Mouse (Mus musculus) liver (tissue): ENCODE data around the gene Nup35.

Experiments used
- DNase-seq: peaks from one replicate; pipeline ENCODE4 v3.0.0-alpha.2; 2020; ENCODE audit warnings: mixed read lengths

Gene Nup35

DNA sequence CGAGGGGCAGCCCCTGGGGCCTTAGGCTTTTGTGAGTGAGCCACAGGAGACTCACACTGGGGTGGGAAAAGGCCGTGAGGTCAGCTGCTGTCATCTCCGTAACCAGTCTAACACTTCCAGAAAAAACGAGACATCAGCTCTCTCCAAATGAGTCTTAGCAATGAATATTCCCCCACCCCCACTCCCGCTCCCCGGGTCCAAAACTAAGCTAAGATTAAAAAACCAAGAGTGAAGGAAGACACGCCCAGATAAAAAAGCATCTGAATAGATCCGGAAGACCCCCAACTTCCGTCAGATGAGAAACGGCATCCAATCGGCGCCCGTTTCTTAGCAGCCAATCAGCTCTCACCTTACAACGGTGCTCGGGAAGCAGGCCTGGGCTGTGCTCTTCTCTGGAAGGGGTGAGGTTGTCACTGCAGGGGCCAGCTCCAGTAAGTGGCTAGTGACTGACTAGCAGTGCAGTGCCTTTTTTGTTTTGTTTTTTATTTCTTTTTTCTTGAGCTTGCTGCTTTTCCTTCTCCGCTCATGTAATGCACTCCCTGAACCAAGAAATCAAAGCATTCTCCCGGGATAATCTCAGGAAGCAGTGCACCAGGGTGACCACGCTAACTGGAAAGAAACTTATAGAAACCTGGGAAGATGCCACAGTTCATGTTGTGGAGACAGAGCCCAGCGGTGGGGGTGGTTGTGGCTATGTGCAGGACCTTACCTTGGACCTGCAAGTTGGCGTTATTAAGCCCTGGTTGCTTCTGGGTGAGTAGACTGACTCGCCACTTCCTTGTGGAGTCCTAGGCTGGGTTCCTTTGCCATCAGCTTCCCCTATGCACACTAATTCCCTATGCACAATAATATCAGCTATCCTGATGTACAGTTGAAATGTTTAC lies at the start of gene Nup35, which contains the start of gene Dusp19:
Gene Nup35 (plus strand): TSS at position 383 of the 884 bp plus-strand sequence.
Gene Dusp19 (plus strand): TSS at position 192 of the 884 bp plus-strand sequence.
- peak; percentile 90 for DNase-seq

DNA sequence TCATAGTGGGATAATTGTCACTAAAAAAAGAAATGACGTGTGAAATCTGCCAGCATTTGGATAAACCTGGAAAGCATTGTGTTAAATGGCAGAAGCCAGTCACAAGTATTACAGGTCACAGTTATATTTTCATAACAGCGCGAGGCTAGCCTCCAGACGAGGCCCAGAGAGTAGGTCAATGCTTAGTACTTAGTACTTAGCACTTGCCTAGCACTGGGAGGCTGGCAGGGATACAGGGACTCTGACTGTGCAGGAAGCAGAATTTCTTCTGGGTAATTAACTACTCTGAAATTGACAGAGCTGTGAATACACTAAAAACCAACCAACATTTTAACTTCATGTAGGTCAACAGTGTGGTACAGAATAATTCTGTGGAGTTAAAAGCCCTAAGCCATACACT lies 49.6 kb upstream of the Nup35 start:
- DNase-seq = no peak

DNA sequence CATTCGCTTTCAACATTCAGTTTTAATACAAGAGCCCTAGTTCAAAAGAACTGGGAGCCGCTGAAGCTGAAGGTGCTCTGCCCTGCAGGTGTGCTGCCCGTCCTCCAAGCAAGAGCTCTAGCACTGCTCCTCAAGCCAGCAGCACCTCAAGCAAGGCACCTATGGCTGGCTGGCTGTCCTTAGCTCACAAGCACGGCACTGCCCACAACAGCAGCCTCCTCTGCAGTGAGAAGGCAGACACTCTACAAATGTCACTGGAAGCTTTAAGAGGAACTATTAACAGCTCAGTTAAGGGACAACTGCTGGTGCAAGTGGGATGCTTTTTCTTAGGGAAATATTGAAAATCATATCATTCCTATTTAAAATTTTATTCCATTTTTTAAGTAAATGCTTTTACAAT lies 46.4 kb upstream of the Nup35 start:
- no peak for DNase-seq

DNA sequence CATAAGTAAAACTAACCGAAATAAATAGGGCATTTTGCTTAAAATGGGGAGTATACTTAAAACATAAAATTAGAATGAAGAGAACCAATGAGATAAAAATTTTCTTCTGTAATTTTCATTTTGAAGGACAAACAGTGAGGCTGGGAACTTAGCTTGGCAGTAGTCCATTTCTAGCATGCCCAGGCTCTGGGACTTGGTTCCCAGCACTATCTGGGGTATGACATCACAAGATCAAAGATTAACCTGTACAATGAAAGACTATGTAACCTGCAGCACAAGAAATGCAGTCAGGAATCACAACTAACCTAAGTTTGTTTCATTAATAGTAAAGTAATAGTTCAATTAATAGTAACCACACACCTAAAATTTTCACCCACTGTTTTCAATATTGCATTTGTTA lies 39.8 kb upstream of the Nup35 start:
- no peak for DNase-seq

DNA sequence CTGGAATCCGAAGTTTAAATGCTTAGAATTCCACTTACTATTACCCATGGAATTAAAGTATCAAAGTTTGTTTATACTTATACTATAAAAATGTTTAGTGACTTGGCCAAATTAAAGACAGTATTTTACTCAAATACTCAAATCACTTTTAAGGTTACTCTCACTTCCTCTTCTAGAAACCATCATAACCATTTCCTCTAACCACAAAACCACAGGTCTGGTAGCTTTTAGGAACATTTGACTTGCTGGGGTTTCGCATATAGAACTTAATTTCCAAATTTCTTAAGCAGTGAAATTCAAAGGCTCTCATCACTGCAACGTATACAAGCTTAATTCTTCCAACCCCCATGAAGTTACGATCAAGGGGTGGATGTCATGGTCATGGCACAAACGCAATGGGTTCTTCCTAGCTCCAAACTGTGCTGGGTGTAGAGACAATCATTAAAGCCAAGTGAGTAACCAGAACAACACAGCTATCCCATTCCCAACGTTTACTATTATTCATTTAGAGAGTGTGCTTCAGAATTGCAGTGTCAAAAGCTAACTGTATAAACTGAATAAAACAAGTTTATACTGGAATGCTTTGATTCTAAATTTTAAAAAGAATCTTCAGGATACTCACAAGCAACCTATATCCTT lies 37.7 kb upstream of the Nup35 start:
- no peak for DNase-seq

DNA sequence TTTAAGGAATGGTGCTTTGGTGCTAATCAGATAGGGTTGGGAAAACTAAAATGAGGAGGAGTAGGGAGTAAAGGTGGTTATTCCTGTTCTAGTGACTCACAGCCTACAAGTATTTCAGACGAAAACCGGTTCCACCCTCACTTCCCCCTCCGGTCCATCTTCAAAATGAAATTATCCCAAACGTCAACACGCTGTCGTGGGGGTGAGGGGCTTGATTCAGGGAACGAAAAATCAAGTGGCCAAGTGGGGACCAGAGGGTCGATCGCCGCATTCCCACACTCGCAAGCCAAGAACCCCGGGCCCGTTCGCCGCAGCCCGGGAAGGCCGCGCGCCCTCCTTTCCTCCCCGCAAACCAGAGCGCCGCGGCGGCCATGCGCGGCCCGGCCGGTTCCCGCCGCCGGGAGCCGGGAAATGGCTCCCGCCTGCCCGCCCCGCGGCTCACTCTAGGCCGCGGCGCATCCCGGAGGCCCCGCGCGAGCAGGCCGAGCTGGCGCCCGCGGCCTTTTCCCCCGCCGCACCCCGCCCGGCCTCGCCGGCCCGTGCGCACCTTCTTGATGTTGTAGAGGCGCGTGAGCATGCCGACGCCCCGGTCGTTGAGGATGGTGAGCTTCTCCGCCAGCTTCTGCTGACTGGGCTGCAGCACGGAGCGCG lies 36.6 kb upstream of the Nup35 start:
- no peak for DNase-seq

DNA sequence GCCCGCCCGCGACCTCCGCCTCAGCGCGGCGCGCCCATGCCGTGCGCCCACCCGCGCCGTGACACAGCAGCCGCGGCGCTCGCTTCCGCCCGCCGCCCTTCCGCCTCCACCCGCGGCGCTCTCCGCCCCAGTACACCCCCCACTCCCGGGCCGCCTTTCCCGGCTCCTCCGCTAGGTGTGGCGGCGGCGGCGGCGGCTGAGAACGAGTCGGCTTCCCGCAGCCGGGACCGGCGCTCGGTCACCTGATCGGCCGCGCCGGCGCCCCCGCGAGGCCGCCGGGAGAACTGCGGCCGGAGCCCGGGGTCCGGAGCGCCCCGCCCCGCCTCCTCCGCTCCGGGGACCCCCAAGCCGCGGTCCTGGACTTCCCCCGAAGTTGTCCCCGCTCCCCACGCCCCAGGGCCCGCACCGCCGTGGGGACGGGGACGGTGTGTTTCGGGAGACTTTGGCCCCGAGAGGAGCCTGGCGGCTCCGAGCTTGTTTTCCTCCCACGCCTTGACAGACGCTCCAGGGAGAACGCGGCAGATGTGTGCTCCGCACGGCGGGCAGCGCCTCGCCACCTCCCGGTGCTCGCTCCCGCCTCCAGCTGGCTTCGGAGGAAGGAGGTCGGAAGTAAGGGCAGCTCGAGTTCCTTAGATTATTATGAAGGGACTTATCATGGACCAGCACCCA lies 35.9 kb upstream of the Nup35 start, which contains the start of gene Nckap1:
Gene Nckap1 (minus strand): TSS at position 338 of the 669 bp plus-strand sequence.
- DNase-seq = peak; percentile 91

DNA sequence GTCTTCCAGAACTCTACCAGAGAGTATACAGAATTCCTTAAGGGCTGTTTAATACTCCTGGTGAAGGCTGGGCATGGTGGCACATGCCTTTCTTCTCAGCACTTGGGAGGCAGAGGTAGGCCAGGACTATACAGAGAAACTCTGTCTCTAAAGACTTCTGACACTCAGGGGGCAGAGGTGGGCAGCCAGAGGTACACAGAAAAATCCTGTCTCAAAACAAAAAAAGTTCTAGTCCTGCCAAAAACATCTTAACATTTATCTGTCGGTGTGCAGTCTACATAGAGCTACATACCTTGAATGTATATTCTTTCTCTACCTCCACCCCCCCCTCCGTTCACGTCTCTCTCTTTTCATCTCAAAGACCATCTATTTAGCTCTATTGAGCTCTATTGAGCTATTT lies 34.7 kb upstream of the Nup35 start:
- DNase-seq = no peak

DNA sequence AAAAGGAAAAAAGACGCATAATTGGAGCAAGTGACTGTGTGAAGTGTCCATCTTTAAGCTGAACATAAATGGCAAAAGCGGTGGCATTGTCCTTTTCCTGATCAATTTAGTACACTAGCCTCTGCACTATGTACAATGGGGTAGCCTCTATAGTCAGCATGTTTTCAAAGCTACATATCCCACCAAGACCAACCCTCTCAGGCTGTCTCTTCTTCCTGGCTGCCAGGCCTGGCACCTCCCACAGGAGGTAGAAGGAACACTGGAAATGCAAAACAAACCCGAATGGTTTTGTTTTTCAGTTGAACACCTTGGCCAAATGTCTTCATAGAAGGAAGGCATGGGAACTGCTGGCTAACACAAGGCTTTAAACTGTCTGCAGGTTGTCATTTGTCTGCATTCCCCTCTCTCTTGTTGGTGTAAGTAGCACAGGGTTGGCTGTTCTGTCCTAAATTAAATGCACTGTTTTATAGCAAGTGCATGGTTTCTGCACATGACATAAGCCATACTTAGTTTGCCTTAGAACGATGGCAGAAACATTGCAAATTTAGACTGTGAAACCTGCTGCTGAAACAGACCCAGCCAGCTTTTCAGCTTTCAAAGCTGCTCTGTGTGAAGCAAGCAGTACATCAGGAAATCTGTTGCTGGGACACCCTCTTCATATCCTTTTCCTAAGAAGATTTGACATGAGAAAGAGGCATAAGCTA lies 22.7 kb upstream of the Nup35 start:
- no peak for DNase-seq

DNA sequence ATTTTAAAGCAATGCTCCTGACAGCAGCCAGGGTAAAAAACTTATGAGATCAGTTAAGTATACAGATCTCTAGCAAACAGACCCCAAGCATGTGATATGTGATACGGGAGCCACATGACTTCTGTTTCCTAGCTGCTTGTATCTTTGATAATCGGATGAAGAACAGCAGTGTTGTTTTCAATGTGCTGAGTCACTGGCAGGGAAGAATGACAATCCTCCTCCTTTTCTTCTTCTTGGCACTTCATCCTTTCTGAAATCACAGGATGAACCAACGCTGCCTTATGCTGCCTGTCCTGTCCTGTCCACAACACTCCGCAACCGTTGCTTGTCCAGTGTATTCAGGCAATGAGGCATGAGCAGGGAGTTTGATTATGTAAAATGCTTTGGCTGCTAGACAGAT lies 20.1 kb upstream of the Nup35 start:
- DNase-seq = no peak

DNA sequence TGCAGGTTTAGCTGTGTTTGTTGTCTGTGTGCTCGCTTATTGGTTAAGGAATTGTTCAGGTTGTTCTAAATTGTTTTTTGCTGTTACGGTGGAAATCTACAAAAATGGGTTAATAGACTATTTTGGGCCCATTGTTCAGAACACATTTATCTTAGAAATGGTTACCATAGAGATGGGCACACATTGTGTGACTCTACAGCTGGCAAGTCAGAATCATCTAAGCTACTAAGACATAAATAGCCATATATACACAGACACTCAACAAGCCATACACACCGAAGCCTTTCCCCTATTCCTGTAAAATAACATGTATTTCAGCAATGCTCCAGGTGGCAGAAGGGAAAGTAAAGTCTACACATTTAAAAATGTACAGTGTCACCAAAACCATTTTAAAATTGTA lies 17.2 kb upstream of the Nup35 start:
- DNase-seq = no peak

DNA sequence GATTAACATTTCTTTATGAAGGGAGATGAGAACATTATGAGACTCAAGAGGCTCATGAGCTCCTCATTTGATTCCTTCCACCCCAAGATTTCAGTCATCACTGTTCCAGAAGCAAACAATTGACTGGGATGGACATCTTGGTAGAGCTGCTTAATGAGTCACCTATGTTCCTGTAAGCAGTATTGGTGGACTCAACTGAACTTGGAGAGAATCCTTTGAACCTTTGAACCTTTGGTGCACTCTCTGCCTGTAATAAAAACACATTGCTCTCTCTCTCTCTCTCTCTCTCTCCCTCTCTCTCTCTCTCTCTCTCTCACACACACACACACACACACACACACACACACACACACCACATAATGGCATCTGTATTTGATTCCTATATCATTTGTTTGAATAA lies 16.4 kb upstream of the Nup35 start:
- DNase-seq = no peak

DNA sequence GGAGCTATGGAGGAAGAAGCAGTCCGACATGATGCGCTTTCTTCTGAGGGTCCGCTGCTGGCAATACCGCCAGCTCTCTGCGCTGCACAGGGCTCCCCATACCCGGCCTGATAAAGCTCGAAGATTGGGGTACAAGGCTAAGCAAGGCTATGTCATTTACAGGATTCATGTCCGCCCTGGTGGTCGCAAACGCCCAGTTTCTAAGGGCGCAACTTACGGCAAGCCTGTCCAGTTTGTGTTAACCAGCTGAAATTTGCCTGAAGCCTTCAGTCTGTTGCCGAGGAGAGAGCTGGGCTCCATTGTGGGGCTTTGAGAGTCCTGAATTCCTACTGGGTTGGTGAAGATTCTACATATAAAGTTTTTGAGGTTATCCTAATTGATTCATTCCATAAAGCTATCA lies 14.3 kb upstream of the Nup35 start:
- DNase-seq = no peak

DNA sequence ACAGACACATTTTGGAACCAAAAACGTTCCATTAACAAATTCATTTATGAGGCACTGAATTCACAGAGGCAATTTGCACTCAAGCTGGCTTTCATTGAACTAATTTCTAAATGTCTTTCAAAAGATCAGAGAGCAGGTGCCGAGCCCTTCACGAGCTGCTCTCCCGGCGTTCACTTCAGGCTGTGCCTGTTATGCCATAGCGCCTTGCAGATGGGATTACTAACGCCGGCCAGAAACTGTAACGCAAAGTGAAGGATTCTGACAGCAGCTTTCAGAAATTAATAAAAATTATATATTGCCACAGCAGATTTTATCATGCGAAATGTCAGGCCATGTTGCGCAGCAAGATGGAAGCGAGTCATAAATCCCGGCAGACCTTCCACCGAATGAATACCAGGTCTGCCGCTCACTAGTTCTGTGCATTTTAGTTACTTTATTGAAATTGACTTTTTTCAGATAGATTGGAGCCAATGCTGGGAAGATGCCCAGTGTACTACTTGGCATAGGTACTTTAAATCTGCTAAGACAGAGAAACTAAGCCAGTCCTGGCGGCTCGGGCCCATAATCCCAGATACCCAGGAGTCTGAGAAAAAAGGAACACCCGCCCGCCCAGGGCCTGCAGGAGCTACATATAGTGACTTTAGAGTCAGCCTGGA lies 13.1 kb upstream of the Nup35 start:
- DNase-seq = no peak

DNA sequence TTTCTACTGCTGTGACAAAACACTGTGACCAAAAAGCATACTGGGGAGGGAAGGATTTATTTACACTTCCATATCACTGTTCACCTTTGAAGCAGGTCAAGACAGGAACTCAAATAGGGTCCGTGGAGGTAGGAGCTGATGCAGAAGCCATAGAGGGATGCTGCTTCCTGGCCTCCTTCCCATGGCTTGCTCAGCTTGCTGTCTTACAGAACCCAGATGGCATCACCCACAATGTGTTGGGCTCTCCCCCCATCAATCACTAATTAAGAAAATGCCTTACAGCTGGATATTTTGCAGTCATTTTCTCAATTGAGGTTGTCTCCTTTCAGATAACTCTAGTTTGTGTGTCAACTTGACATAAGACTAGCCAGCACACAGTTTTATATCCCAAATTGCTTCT lies 4.8 kb upstream of the Nup35 start:
- DNase-seq = no peak

DNA sequence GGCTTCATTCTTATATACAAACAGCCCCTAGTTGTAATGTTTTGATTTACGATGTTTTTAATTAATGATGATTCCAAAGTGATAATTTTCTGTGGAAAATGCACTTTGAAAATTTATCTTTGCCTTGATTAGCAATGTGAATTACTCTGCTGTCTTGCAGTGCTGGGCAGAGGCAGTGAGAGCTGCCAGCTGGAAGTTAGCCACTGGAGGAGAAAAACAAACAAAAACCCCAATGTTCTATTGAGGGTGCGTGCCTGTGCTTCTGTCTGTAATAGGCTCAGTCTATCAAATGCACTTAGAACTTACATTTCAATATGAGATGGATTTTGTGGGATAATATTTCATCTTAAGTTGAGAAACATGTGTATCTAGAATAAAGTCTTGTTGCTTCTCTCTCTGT lies 4.2 kb upstream of the Nup35 start:
- no peak for DNase-seq

DNA sequence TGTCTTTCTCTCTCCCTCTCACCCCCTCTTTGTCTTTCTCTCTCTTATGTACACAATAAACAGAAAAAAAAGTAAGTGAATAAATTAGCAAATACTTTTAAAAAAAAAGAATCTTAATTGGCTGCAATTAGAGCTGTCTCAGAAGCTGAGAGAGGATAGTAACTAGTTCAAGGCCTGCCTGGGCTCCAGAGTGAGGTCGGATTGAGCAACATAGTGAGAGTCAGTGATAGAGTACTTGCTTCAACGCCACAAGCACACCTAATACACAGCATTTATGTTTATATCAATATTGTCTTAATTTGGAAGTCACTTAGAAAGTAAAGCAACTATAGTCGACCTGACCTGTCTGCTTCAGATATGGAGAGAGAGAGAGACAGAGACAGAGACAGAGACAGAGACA lies 2.0 kb downstream of the Nup35 start:
- DNase-seq = no peak

DNA sequence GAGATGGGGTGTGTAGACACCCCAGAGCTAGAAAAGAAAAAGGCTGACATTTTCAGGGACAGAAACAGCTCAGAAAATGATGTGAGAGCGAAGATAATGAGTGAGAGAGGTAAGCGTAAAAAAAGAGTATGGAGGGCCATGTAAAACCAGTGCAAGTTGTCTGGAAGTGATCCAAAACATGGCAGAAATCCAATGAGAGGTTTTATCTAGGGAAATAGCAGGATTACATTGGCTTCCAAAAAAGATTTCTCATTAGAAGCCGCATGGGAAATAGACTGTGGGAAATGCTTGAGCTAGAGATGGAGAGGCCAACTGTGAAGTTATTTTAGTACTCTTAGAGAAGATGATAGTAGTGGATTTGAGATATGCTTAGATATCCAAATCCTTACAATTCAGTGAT lies 4.9 kb downstream of the Nup35 start:
- no peak for DNase-seq

DNA sequence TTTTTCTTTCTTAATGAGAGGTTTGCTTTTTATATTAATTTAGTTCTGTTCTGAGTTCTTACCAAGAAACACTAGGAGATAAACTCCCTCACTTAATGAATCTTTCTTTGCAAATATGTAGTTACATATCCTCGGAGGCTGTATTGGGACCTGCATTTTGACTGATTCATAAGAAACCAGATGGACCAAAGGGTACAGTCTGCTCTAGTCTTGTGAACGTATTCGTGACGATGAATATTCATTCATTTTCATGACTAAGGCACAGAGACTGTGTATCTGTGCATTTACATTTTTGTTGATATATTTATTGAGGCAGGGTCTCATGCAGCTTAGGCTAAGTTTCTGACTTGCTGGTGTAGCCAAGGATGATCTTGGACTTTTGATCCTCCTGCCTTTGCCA lies 7.5 kb downstream of the Nup35 start:
- no peak for DNase-seq

DNA sequence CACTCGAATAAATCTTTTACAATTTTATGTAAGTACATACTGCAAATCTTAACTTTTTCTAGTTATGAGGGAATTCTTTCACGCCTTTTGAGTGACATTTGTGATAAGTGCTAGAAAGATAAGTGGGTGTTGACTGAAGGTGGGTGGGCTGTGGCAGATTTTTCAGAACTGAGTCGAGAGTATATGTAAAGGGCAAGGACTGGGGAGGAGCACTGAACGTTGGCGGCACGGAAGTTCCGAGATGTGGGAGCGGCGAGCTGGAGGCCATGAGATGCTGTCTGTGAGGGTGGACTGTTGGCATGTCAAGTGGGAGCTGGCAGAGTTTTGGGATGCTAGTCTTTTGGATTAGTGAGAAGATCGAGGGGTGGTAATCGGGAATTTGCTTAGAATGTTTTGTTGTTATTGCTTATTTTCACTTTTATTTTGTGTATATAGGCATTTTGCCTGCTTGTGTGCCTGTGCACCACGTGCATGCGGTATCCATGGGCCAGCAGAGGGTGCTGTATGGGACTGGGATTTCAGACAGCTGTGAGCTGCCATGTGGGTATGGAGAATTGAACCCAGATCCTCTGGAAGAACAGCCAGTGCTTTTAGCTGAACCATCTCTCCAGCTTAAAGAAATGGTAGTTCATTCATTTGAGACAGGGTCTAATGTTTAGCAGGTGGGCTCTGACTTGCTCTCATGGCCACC lies 15.4 kb downstream of the Nup35 start:
- no peak for DNase-seq
